Mouse (Mus musculus): ENCODE data around the gene Rtl8a.
"Not testable (repeated sequence)": the region's sequence is repeated elsewhere in the genome, so short reads cannot be mapped to it uniquely, and the experiment has no call there.

Gene Rtl8a

DNA sequence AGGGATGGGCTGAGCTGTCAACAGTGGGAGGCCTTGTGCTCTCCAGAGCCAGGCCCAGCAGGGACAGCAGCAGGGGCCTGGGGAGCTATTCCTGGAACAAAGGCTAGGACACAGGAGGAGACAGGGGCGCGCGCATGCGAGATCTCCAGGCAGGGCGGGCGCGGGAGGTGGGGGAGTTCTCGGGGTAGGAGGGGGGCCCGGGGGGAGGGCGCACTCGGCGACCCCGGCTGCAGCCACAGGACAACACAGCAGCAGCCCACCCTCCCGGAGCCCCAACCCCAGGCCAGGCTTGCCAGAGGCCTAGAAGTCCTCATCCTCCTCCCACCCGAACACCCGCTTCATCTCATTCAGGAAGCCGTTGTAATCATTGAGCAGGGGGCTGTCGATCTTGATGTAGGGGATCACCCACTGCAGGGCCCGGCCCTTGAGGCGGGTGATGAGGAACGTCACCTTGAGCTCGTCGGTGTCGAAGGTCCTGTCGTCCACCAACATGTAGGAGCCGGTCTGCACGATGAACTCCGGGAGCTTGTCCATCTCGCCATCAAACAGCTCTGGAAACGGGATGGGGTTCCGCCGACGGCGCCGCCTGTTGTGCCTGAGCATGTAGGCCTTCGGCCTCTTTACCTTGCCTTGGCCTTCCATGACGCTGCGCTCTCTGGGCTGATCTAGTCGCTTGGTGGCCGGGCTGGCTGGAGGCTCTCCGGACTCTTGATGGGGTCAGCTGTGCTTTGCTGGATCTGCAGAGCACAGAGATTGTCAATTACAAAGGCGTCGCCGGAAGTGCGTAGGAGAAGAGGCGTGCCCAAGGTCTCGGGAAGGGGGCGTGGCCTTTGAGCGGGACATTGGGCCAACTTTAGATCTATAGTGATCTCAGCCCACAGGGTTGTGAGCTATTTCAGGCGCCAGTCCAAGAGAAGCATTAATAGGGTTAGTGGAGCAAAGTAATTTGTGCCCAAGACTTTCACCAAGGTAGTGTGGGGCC is at the start of gene Rtl8a:
TSS of gene Rtl8a (minus strand) at position 703 of the 982 bp plus-strand sequence.
- in situ Hi-C loops (cut with MboI, MseI), result not testable (repeated sequence)

DNA sequence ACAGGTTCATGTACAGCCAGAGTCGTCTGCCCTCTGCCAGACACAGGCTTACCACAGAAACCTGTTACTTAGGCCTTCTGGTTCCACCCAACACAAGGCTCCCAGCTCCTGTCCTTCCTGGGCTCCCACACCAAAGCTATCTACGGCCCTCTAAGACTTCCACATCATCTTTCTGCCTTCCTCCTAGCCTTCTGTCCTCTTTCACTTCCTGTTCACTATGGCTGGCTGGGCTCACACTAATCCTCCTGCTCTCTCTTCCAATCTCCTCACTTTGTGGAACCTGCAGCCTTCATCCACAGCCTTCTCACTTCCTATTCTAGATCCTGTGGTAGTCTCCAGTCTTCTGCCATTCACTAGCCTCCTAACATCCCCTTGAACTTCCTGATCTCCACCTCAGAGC is 49.7 kb upstream of the Rtl8a start:
- in situ Hi-C loops (cut with MboI, MseI), result loop anchor here (5.0 kb wide), 1 partner anchor 116 kb away; no protein-coding TSS in a partner anchor

DNA sequence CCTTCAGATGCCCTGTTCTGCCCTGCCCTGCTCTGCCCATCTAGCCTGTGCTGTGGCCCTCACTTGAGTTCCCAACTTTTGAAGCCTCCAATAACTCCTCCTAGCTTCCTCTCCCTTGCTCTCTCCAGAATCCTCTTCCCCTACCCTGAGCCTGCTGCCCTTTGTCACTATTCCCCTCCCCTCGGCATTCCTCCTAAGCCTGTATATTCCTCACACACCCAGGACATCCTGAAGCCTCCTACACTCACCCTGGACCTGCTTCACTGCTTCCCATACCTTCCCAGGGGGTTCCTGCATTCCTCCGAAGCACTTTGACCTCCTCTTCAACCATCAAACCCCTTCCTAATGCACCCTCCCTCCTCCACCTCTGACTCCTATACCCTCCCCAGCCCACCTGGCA is 48.6 kb upstream of the Rtl8a start:
- in situ Hi-C loops (cut with MboI, MseI), result loop anchor here (5.0 kb wide), 1 partner anchor 115 kb away; no protein-coding TSS in a partner anchor

DNA sequence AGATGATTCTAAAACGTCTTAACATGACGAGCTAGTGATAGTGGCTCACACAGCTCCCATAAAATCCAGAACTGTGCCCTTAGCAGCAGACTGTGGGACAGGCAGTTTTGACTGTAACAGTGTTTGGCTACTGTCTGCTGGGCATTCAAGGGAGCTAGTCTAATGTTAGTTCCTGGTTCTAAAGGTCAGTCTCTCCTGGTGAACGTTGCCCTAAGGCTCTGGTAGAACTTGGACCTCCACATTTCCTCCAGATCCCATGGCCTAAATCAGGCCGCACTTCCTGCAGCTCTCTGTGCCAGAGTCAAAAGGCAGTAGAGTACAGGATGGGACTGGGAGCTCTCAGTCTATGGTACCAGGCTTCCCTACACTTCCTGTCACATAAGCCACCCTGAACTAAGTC is 41.2 kb upstream of the Rtl8a start:
- in situ Hi-C loops (cut with MboI, MseI), result not testable (repeated sequence)

DNA sequence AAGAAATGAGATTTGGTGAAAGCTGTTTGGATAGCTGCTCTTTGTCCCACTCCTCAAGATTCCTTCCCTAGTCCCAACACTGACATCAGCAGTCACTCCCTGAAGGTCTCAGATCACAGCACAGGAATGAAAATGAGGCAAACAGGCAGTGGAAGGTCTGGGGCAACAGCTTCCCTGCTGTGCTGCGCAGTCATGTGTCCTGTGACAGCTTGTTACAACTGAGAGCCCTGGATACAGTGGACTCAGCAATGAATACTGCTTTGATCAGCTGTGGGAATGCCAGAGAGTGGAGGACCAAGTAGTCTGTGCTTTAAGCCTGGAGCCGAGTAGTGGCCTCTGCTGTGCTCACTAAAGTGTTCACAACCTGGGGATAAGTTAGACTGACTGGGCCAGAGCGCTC is 39.2 kb upstream of the Rtl8a start:
- in situ Hi-C loops (cut with MboI, MseI), result not testable (repeated sequence)

DNA sequence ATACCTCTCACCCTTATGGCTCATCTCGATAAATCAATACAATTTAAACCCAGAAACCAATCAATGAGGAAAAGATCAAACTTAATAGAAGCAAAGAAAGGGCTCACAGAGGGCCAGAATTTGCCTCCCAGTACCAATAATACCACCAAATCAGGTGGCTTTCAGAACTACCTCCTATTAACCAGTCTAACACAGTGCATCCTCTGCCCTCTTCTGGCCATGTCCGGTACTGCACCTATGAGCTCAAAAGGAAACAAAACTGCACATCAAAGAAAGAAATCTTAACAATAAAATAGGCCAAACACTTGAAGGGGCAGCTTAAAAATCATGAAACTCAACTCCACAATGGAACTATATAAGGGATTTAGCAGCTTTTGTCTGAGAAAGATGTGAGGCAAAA is 33.5 kb upstream of the Rtl8a start:
- in situ Hi-C loops (cut with MboI, MseI), result not testable (repeated sequence)

DNA sequence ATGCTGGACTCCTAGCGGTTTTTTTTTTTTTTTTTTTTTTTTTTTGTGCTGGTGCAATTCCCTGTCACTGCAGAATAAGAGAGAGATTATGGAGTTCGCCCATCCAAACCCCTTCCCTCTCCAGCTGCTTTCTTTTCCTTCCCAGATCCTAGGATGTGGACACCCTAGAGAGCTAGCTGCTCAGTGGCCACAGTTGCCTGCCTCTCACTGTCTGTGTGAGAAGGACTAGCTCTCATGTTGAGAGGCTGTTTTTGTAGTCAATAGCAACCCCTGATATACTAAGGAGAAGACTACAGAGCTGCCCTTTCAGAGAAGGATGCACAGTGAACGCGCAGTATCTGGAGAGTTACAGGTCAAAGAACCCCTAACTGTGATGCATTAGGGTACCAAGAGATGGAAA is 27.2 kb upstream of the Rtl8a start:
- in situ Hi-C loops (cut with MboI, MseI), result not testable (repeated sequence)

DNA sequence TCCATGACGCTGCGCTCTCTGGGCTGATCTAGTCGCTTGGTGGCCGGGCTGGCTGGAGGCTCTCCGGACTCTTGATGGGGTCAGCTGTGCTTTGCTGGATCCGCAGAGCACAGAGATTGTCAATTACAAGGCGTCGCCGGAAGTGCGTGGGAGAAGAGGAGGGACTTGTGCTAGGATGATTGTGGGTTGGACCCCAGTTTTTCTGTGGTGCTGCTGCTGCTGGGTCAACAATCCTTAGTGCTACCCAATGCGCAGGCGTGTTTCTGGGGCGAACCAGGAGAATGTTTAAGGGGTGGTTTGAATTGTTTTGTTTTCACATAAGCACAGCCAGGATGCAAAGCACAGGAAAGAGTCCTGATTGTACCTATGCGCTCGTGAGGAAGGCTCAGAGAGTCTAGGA is 26.8 kb upstream of the Rtl8a start, which contains the start of gene Rtl8b:
TSS of gene Rtl8b (minus strand) at position 115 of the 400 bp plus-strand sequence.
- in situ Hi-C loops (cut with MboI, MseI), result no loop called here

DNA sequence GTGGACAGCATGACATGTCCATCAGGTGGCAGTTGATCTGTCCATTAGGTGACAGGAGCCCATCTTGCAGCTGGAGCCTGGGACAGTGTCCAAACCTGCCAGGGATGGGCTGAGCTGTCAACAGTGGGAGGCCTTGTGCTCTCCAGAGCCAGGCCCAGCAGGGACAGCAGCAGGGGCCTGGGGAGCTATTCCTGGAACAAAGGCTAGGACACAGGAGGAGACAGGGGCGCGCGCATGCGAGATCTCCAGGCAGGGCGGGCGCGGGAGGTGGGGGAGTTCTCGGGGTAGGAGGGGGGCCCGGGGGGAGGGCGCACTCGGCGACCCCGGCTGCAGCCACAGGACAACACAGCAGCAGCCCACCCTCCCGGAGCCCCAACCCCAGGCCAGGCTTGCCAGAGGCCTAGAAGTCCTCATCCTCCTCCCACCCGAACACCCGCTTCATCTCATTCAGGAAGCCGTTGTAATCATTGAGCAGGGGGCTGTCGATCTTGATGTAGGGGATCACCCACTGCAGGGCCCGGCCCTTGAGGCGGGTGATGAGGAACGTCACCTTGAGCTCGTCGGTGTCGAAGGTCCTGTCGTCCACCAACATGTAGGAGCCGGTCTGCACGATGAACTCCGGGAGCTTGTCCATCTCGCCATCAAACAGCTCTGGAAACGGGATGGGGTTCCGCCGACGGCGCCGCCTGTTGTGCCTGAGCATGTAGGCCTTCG is 26.2 kb upstream of the Rtl8a start:
- in situ Hi-C loops (cut with MboI, MseI), result loop anchor here (5.0 kb wide), 1 partner anchor 62 kb away; the partner anchor contains the start of genes Gm14597 and Rtl8c

DNA sequence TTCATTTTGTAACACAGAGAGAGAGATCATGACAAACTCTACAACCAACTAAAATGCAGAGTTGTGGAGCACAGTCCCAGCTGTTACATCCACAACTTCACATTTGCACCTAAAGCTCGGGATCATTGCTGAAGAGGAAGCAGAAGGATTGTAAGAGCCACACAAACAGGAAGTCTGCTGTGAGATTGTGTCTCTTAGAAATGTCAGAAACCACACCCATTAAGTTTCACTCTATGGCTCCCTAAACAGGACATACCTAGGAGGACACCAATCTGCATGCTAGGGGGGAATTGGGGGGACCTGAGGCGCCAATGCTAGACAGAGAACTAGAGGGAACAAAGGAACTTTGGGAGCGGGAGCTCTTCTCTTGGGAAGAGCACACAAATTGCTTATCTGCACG is 9.4 kb upstream of the Rtl8a start:
- in situ Hi-C loops (cut with MboI, MseI), result not testable (repeated sequence)

DNA sequence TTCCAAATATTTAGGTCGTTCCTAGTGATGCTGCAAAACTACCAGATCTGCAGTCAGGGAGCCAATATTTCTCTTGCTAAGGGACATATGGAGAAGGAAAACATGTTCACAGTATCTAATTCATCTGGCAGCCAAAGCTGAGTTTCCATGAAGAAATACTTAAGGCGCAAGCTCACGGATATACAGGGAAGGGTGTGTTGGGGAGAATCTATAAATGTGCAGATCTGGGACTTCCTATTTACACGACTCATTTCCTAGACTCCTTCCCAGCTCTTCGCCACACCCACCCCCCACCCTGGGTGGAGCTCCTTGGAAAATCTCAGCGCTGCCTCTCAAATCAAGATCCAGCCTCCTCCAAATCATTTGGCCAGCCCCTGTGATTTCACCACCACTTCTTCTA is 2.4 kb upstream of the Rtl8a start:
- in situ Hi-C loops (cut with MboI, MseI), result no loop called here

DNA sequence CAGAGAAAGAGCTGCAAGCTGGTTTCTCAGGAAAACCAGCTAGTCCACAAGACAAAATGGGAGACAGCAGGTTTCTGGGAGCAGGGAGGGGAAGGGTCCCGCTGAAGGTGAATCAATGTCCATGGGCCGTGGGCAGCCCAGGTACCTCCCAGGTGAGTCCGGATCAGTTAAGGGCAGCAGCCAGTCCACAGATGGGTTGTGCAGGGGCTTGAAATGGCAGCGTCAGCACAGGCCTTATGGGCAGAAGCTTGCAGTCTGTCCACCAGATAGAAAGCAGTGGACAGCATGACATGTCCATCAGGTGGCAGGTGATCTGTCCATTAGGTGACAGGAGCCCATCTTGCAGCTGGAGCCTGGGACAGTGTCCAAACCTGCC is 890 bp downstream of the Rtl8a start:
- in situ Hi-C loops (cut with MboI, MseI), result not testable (repeated sequence)

DNA sequence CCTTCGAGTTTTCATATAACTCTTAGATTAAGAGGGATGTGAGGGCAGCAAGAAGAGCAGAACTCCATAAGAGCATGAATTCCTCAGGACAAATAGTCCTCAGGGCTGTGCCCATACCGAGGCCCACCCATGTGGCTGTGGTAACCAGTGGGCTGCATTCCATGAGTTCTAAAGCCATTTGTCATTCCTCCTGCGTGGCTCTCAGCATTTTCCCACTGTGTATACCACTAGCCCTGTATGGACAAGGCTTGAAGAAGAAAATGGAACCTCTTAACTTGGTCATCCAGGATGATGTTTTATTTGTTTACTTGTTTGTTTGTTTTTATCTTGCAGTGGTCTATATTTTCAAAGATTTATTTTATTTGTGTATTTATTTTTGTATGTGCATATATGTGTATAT is 5.4 kb downstream of the Rtl8a start:
- in situ Hi-C loops (cut with MboI, MseI), result not testable (repeated sequence)

DNA sequence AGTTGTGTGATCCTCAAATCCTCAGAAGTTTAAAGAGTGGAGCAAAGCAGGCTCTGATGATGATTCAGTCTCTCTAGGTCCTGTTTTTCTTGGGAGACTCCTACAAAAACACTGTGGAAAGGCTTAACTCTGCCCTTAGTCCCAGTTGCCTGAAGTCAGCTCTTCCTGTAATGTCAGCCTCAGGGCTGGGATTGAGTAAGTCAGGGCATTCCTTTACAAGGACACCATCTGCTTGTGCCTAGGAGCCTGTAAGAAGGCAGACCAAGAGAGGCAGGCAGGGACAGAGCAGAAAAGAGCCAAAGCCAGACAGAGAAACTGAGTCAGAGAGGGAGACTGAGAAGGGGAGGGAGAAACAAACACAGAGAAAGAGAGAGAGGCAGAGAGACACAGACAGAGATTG is 32.1 kb downstream of the Rtl8a start:
- in situ Hi-C loops (cut with MboI, MseI), result loop anchor here (25.0 kb wide), 1 partner anchor 549 kb away; no protein-coding TSS in a partner anchor

DNA sequence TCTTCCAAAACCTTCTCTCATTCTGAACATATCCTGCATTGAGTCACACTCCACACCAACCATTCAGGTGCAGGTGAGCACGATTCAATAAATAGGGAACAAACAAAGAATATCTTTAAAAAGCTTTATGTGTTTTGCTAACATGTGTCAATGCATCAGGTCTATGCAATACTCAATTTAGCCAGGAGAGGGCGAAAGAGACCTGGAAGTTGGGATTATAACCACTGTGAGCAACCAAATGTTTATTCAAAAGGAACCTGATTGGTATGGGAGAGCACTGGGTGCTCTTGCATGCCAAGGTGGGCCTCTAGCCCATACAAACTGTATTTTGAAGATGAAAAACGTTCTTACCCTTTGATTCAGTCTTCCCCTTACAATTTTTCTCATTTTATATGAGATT is 32.9 kb downstream of the Rtl8a start:
- in situ Hi-C loops (cut with MboI, MseI), result loop anchor here (25.0 kb wide), 1 partner anchor 548 kb away; no protein-coding TSS in a partner anchor

DNA sequence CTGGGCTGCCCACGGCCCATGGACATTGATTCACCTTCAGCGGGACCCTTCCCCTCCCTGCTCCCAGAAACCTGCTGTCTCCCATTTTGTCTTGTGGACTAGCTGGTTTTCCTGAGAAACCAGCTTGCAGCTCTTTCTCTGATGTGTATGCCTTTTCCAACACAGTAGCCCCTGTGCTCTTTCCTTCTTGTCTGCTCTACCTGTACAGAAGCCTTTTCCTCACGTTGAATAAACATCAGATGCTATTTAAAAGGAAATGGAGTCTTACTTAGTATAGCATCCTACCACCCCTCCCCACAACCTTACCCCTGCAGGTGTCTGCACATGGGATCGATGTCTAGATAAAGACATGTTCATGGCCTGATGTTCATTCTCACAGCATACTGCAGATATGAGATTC is 34.6 kb downstream of the Rtl8a start, which contains the start of gene Gm14597:
TSS of gene Gm14597 (minus strand) at position 101 of the 400 bp plus-strand sequence.
- in situ Hi-C loops (cut with MboI, MseI), result loop anchor here (5.0 to 25.0 kb wide), 2 partner anchors 58 to 547 kb away; no protein-coding TSS in a partner anchor

DNA sequence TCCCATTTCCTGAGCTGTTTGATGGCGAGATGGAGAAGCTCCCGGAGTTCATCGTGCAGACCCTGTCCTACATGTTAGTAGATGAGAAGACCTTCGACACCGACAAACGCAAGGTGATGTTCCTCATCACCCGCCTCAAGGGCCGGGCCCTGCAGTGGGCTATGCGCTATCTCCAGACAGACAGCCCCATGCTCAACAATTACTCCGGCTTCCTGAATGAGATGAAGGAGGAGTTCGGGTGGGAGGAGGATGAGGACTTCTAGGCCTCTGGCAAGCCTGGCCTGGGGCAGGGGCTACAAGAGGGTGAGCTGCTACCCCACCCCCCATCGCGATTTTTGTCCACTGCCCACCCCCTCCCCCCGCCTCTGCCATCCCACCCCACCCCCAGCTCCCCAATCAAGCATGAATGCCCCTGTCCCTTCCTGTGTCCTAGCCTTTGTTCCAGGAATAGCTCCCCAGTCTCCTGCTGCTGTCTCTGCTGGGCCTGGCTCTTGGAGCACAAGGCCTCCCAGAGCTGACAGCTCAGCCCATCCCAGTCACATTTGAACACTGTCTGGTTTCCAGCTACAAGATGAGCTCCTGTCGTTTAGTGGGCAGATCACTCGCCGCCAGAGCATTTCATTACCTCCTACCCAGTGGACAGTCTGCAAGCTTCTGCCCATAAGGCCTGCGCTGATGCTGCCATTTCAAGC is 35.2 kb downstream of the Rtl8a start:
- in situ Hi-C loops (cut with MboI, MseI), result loop anchor here (5.0 to 25.0 kb wide), 2 partner anchors 59 to 546 kb away; no protein-coding TSS in a partner anchor

DNA sequence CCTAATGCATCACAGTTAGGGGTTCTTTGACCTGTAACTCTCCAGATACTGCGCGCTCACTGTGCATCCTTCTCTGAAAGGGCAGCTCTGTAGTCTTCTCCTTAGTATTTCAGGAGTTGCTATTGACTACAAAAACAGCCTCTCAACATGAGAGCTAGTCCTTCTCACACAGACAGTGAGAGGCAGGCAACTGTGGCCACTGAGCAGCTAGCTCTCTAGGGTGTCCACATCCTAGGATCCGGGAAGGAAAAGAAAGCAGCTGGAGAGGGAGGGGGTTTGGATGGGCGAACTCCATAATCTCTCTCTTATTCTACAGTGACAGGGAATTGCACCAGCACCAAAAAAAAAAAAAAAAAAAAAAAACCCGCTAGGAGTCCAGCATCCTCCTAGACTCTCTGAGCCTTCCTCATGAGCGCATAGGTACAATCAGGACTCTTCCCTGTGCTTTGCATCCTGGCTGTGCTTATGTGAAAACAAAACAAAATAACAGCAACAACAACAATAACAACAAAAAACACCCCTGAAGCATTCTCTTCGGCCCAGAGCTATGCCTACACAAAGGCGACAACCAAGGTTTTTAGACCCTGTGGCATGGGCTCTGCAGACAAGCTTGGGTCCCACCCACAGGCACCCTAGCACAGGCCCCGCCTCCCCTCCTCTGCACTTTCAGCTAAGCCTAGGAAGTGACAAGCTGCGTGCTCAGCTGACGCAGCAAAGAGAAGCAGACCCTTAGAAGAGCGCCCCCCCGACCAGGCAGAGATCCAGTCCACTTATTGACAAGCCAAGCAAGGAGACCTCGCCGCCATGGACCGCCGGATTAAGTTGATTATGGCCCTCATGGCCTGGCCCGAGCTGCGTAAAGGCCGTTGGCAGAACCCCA is 36.0 kb downstream of the Rtl8a start, which contains the start of gene Rtl8c:
TSS of gene Rtl8c (plus strand) at position 791 of the 880 bp plus-strand sequence.
- in situ Hi-C loops (cut with MboI, MseI), result loop anchor here (5.0 to 25.0 kb wide), 2 partner anchors 60 to 545 kb away; no protein-coding TSS in a partner anchor

DNA sequence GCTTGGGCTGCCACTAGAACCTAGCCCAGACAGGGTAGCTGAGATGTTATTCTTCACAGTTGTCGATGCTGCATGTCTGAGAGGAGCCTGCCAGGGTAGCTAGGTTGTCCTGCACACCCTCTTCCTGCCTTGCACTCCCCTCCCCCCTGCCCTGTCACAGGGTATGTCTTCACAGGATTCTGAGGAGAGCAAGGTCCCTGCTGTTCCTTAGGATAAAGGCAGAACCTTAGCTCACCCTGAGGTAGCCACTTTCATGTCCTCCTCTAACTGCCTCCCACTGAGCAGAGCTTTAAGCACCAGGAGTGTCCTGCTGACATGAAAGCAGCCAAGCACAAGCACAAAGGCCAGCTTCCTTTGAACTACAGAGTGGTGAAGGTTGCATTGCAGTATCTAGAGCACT is 37.3 kb downstream of the Rtl8a start:
- in situ Hi-C loops (cut with MboI, MseI), result loop anchor here (5.0 to 25.0 kb wide), 2 partner anchors 61 to 544 kb away; no protein-coding TSS in a partner anchor

DNA sequence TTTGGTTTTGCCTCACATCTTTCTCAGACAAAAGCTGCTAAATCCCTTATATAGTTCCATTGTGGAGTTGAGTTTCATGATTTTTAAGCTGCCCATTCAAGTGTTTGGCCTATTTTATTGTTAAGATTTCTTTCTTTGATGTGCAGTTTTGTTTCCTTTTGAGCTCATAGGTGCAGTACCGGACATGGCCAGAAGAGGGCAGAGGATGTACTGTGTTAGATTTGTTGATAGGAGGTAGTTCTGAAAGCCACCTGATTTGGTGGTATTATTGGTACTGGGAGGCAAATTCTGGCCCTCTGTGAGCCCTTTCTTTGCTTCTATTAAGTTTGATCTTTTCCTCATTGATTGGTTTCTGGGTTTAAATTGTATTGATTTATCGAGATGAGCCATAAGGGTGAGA is 43.5 kb downstream of the Rtl8a start:
- in situ Hi-C loops (cut with MboI, MseI), result loop anchor here (25.0 kb wide), 1 partner anchor 538 kb away; no protein-coding TSS in a partner anchor
